Mouse (Mus musculus) heart, embryonic 15.5 days (tissue): ENCODE measurements at regions not wholly inside any gene's neighbourhood (a gene's known extent, or its start where the extent isn't known, plus 50 kb on each side); places are given as distances from the start of the nearest gene placed in this dataset.

ENCODE experiments used
- ATAC-seq: fragments of 200-750 bp; cut with Nextera tagmentation; replicated peaks from 2 replicates; pipeline ENCODE4 v1.8.0; 2017; ENCODE audit warnings: low read depth, moderate TSS enrichment; ENCODE audit not compliant: insufficient number of reproducible peaks, insufficient read depth, low FRiP score
- H3K27ac ChIP-seq: fragments of 300-500 bp; sonication (generic); 2 replicates; pipeline ENCODE4 v1.5.1; 2015; ENCODE audit warnings: mild to moderate bottlenecking, inconsistent platforms
- H3K27me3 ChIP-seq: fragments of 300-500 bp; sonication (generic); 2 replicates; pipeline ENCODE4 v1.6.1; 2015; ENCODE audit warnings: inconsistent platforms
- H3K36me3 ChIP-seq: fragments of 300-500 bp; sonication (generic); 2 replicates; pipeline ENCODE4 v1.6.1; 2015; ENCODE audit warnings: mild to moderate bottlenecking, inconsistent platforms
- H3K4me1 ChIP-seq: fragments of 300-500 bp; sonication (generic); replicated peaks from 2 replicates; pipeline ENCODE4 v1.6.1; 2015; ENCODE audit warnings: inconsistent platforms
- H3K4me2 ChIP-seq: fragments of 300-500 bp; sonication (generic); 2 replicates; pipeline ENCODE4 v1.6.1; 2015; ENCODE audit warnings: inconsistent platforms, mild to moderate bottlenecking, moderate library complexity
- H3K4me3 ChIP-seq: fragments of 300-500 bp; sonication (generic); 2 replicates; pipeline ENCODE4 v1.5.1; 2015; ENCODE audit warnings: mild to moderate bottlenecking, inconsistent platforms
- H3K9ac ChIP-seq: fragments of 300-500 bp; sonication (generic); 2 replicates; pipeline ENCODE4 v1.6.1; 2015; ENCODE audit warnings: mild to moderate bottlenecking, inconsistent platforms
- H3K9me3 ChIP-seq: fragments of 300-500 bp; sonication (generic); replicated peaks from 2 replicates; pipeline ENCODE4 v1.6.1; 2016; ENCODE audit warnings: inconsistent platforms
- WGBS: fragments of 180-500 bp; shearing (Covaris S2); methylation state at CpG from one replicate; pipeline ENCODE4 v1.1.7; 2015; ENCODE audit warnings: mixed read lengths; 5-methylcytosine and 5-hydroxymethylcytosine counted together

GRCm38 (mm10) chr3:50990810-50991209 is 233.4 kb upstream of the Noct start:
- Histone ChIP-seq H3K27me3 (no peaks in the 10 kb centered on the region), H3K4me1 (peaks cover 6% of the 10 kb centered on the region)
- 78% methylated on average over 11 of the region's 11 CpGs for WGBS

GRCm38 (mm10) chr3:50992581-50993313 is 231.5 kb upstream of the Noct start:
- H3K9me3 ChIP-seq, result no peaks in the 10 kb centered on the region
- ATAC-seq, result no peak
- 38% methylated on average over 9 of the region's 9 CpGs for WGBS
- no peaks in the 10 kb centered on the region for H3K36me3 ChIP-seq
- H3K4me1 ChIP-seq, result peaks cover 6% of the 10 kb centered on the region
- no peak overlapping the region for H3K9ac ChIP-seq
- no peak overlapping the region for H3K4me2 ChIP-seq
- no peaks in the 10 kb centered on the region for H3K27me3 ChIP-seq
- H3K4me3 ChIP-seq, result no peak overlapping the region
- no peak overlapping the region for H3K27ac ChIP-seq

More at GRCm38 (mm10) chr3:50990810-50991209, 233.4 kb upstream of the Noct start:
- no peak overlapping the region for H3K4me2 ChIP-seq
- no peak overlapping the region for H3K27ac ChIP-seq
- no peaks in the 10 kb centered on the region for H3K36me3 ChIP-seq
- H3K9ac ChIP-seq, result no peak overlapping the region
- ATAC-seq, result no peak
- no peak overlapping the region for H3K4me3 ChIP-seq
- no peaks in the 10 kb centered on the region for H3K9me3 ChIP-seq

GRCm38 (mm10) chr3:50999745-51000144 is 224.5 kb upstream of the Noct start:
- no peak overlapping the region for H3K9ac ChIP-seq
- H3K4me2 ChIP-seq, result no peak overlapping the region
- H3K4me3 ChIP-seq, result no peak overlapping the region
- H3K27ac ChIP-seq, result no peak overlapping the region
- no peak for ATAC-seq
- H3K27me3 ChIP-seq, result no peaks in the 10 kb centered on the region
- 73% methylated on average over 3 of the region's 3 CpGs for WGBS
- H3K36me3 ChIP-seq, result no peaks in the 10 kb centered on the region
- no peaks in the 10 kb centered on the region for H3K4me1 ChIP-seq
- H3K9me3 ChIP-seq, result no peaks in the 10 kb centered on the region

DNA sequence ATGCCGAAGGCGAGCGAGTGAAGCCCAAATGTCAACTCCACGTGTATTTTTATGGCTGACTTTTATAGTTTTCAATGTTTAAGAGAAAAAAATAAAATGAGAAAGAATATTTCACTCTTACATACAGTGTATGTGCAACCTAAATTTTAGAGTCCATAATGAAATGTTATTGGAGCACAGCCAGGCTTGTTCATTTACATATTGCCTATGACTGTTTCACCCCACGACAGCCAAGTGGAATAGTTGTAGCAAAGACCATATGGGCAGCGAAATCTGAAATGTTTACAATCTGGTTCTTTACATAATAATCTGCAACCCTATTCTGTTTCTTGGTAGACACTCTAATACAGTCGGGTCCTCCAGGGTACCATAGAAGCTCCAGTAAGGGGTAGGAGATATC is 223.3 kb upstream of the Noct start:
- no peak overlapping the region for H3K9ac ChIP-seq
- H3K4me3 ChIP-seq, result no peak overlapping the region
- H3K9me3 ChIP-seq, result no peaks in the 10 kb centered on the region
- no peaks in the 10 kb centered on the region for H3K4me1 ChIP-seq
- no peak overlapping the region for H3K4me2 ChIP-seq
- H3K27me3 ChIP-seq, result no peaks in the 10 kb centered on the region
- no peak for ATAC-seq
- WGBS, result 86% methylated on average over 7 of the region's 7 CpGs
- no peaks in the 10 kb centered on the region for H3K36me3 ChIP-seq
- H3K27ac ChIP-seq, result no peak overlapping the region

GRCm38 (mm10) chr3:51002662-51003061 is 221.6 kb upstream of the Noct start:
- no peak for ATAC-seq
- Histone ChIP-seq H3K27me3 (no peaks in the 10 kb centered on the region), H3K9me3 (no peaks in the 10 kb centered on the region), H3K36me3 (no peaks in the 10 kb centered on the region), H3K9ac (no peak overlapping the region), H3K4me3 (no peak overlapping the region), H3K4me2 (no peak overlapping the region), H3K27ac (no peak overlapping the region), H3K4me1 (no peaks in the 10 kb centered on the region)
- 74% methylated on average over 6 of the region's 6 CpGs for WGBS

GRCm38 (mm10) chr3:51003506-51004170 is 220.6 kb upstream of the Noct start:
- Histone ChIP-seq H3K9me3 (no peaks in the 10 kb centered on the region), H3K27ac (no peak overlapping the region), H3K4me1 (no peaks in the 10 kb centered on the region), H3K4me3 (no peak overlapping the region), H3K27me3 (no peaks in the 10 kb centered on the region), H3K4me2 (no peak overlapping the region), H3K9ac (no peak overlapping the region), H3K36me3 (no peaks in the 10 kb centered on the region)
- no peak for ATAC-seq
- 78% methylated on average over 8 of the region's 8 CpGs for WGBS

- no peaks in the 10 kb centered on the region for H3K9me3 ChIP-seq
- 59% methylated on average over 1 of the region's 1 CpGs for WGBS
These were observed 220.0 kb upstream of the Noct start for GRCm38 (mm10) chr3:51004216-51004615.

DNA sequence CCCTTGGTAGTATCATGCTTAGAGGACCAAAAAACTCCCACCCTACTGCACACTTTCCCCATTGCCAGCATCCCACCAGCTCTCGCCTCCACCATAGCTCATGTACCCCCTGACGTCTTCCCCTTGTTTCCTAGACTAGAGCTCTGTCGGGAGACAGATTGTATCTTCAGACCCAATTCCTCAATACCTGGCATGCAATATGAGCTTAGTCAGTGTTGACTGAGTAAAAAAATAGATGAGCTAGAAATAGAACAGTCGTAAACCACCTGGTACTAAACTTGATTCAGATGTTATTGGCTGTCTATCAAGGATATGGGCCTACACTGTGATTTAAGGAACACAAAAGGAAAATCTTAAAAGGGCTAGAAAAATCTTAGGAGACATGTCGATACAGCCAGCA is 215.1 kb upstream of the Noct start:
- H3K27ac ChIP-seq, result no peak overlapping the region
- no peaks in the 10 kb centered on the region for H3K27me3 ChIP-seq
- H3K36me3 ChIP-seq, result no peaks in the 10 kb centered on the region
- no peak for ATAC-seq
- H3K4me2 ChIP-seq, result no peak overlapping the region
- no peak overlapping the region for H3K4me3 ChIP-seq
- H3K4me1 ChIP-seq, result no peaks in the 10 kb centered on the region
- no peak overlapping the region for H3K9ac ChIP-seq
- H3K9me3 ChIP-seq, result no peaks in the 10 kb centered on the region
- WGBS, result 81% methylated on average over 5 of the region's 5 CpGs

More at GRCm38 (mm10) chr3:51004216-51004615, 220.0 kb upstream of the Noct start:
- Histone ChIP-seq H3K27me3 (no peaks in the 10 kb centered on the region), H3K9ac (no peak overlapping the region), H3K4me2 (no peak overlapping the region), H3K4me3 (no peak overlapping the region), H3K36me3 (no peaks in the 10 kb centered on the region), H3K27ac (no peak overlapping the region), H3K4me1 (no peaks in the 10 kb centered on the region)
- ATAC-seq, result no peak

GRCm38 (mm10) chr3:51019650-51020346 is 204.4 kb upstream of the Noct start:
- Histone ChIP-seq H3K4me3 (no peak overlapping the region), H3K4me2 (no peak overlapping the region), H3K27ac (no peak overlapping the region), H3K4me1 (no peaks in the 10 kb centered on the region), H3K9me3 (no peaks in the 10 kb centered on the region), H3K27me3 (no peaks in the 10 kb centered on the region), H3K36me3 (no peaks in the 10 kb centered on the region), H3K9ac (no peak overlapping the region)
- 72% methylated on average over 10 of the region's 10 CpGs for WGBS
- ATAC-seq, result no peak

DNA sequence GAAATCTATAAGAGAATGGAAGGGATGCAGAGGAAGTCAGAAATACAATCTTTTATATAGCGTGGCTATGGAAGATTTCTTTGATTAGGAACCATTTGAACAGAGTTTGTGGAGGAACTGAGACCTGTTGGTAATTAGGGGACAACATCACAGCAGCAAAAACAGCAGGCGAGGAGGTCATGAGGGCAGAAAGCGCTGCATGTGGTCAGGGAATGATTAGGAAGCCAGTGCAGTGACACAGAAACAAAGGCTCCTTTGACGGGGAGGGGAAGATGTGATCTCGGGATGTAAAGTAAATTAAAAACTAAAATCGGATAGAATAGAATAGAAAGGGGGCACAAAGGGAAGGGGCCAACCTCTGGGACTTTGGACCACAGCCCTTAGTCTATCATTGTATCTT is 199.6 kb upstream of the Noct start:
- Histone ChIP-seq H3K4me2 (no peak overlapping the region), H3K9me3 (no peaks in the 10 kb centered on the region), H3K9ac (no peak overlapping the region), H3K4me1 (no peaks in the 10 kb centered on the region), H3K36me3 (no peaks in the 10 kb centered on the region), H3K27ac (no peak overlapping the region), H3K4me3 (no peak overlapping the region), H3K27me3 (no peaks in the 10 kb centered on the region)
- WGBS, result 53% methylated on average over 6 of the region's 6 CpGs
- ATAC-seq, result no peak

DNA sequence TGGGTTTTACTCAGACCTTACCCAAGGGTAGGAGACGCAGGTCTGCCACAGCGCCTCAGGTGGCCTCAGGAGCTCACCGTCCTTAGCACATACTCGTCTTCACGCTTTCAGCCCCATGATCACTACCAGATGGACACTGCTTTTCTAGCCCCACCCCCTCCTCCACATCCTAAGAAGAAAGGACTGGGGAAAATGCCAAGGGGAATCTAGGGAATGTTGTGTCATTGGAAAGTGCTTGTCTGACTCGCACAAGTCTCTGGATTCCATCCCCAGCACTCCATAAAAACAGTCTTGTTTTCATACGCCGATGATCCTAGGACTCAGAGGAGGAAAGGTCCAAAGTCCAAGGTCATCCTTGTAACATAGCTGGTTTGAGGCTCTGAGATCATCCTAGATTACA is 192.4 kb upstream of the Noct start:
- ATAC-seq, result no peak
- 45% methylated on average over 8 of the region's 8 CpGs for WGBS
- Histone ChIP-seq H3K27ac (no peak overlapping the region), H3K4me2 (no peak overlapping the region), H3K9me3 (no peaks in the 10 kb centered on the region), H3K27me3 (no peaks in the 10 kb centered on the region), H3K36me3 (no peaks in the 10 kb centered on the region), H3K9ac (no peak overlapping the region), H3K4me1 (no peaks in the 10 kb centered on the region), H3K4me3 (no peak overlapping the region)
